Mouse (Mus musculus) olfactory bulb, adult 2 months (tissue): ENCODE results near the gene Scfd2.

Source experiments
- CTCF ChIP-seq: fragments of 200-500 bp; IDR thresholded peaks from 2 replicates; pipeline ENCODE4 v1.5.1; 2012; ENCODE audit warnings: low read depth, mild to moderate bottlenecking, low read length, moderate library complexity; ENCODE audit not compliant: insufficient read depth
- POLR2A ChIP-seq: fragments of 200-500 bp; IDR thresholded peaks from 2 replicates; pipeline ENCODE4 v1.6.1; 2012; ENCODE audit warnings: mild to moderate bottlenecking, low read depth, low read length, moderate library complexity; ENCODE audit not compliant: insufficient read depth

GRCm38 (mm10) chr5:74337491-74337890 lies 194.1 kb downstream of the Scfd2 start:
- TF ChIP-seq CTCF, result no peak
- TF ChIP-seq POLR2A, result no peak
